Mouse (Mus musculus) lung, embryonic 14.5 days (tissue): ENCODE measurements around the gene Mettl16. TPM values are rescaled to one million over a fixed set of nuclear protein-coding genes. Genes with fewer than 3 reads are reported as not detected.

Experiments used
- ATAC-seq: fragments of 200-750 bp; cut with Nextera tagmentation; 2 replicates; pipeline ENCODE4 v1.8.0; 2017; ENCODE audit warnings: mild to moderate bottlenecking, moderate TSS enrichment, moderate library complexity; ENCODE audit not compliant: insufficient read depth
- DNase-seq: peaks from one replicate; pipeline ENCODE4 v3.0.0-alpha.2; 2015
- H3K27ac ChIP-seq: fragments of 300-500 bp; sonication (generic); 2 replicates; pipeline ENCODE4 v1.5.1; 2014; ENCODE audit warnings: low read depth, mild to moderate bottlenecking, moderate library complexity
- H3K27me3 ChIP-seq: fragments of 300-500 bp; sonication (generic); 2 replicates; pipeline ENCODE4 v1.6.1; 2014; ENCODE audit warnings: low read length, control low read depth; ENCODE audit not compliant: insufficient read depth
- H3K36me3 ChIP-seq: fragments of 300-500 bp; sonication (generic); 2 replicates; pipeline ENCODE4 v1.6.1; 2014; ENCODE audit warnings: control low read depth; ENCODE audit not compliant: insufficient read depth
- H3K4me1 ChIP-seq: fragments of 300-500 bp; sonication (generic); 2 replicates; pipeline ENCODE4 v1.6.1; 2014; ENCODE audit warnings: antibody characterized with exemption, control low read depth; ENCODE audit not compliant: insufficient read depth
- H3K4me2 ChIP-seq: fragments of 300-500 bp; sonication (generic); 2 replicates; pipeline ENCODE4 v1.6.1; 2014; ENCODE audit warnings: mild to moderate bottlenecking
- H3K4me3 ChIP-seq: fragments of 300-500 bp; sonication (generic); 2 replicates; pipeline ENCODE4 v1.5.1; 2014; ENCODE audit warnings: low read depth, low read length
- H3K9ac ChIP-seq: fragments of 300-500 bp; sonication (generic); 2 replicates; pipeline ENCODE4 v1.6.1; 2014
- H3K9me3 ChIP-seq: fragments of 300-500 bp; sonication (generic); 2 replicates; pipeline ENCODE4 v1.6.1; 2016; ENCODE audit warnings: low read depth, low read length, control low read depth
- CTCF ChIP-seq: IDR thresholded peaks from 2 replicates; pipeline ENCODE4 v1.5.1; 2016; ENCODE audit warnings: antibody characterized with exemption, low read depth
- WGBS: fragments of 180-500 bp; shearing (Covaris S2); extraction: QIAGEN DNeasy Blood & Tissue Kit; methylation state at CpG from one replicate; pipeline ENCODE4 v1.1.7; 2014; 5-methylcytosine and 5-hydroxymethylcytosine counted together
- polyA plus RNA-seq: library from polyadenylated mRNA; unstranded; fragments of >200 nt; fragmentation: Nextera tagmentation; extraction: Ambion mirVana; gene quantifications from 2 replicates; pipeline ENCODE4 v1.2.1, GENCODE M21; 2014

Gene Mettl16
- polyA plus RNA-seq, 1 experiment from 2014 or later = 39.8 TPM

- no peaks in the 10 kb centered on the region for H3K9me3 ChIP-seq
- no peak for ATAC-seq
- no peak for TF ChIP-seq CTCF
- no peaks in the 10 kb centered on the region for H3K4me1 ChIP-seq
- DNase-seq = no peak
- no peak overlapping the region for H3K4me2 ChIP-seq
- no peak overlapping the region for H3K27ac ChIP-seq
- H3K36me3 ChIP-seq = peaks cover 43% of the 10 kb centered on the region
- H3K4me3 ChIP-seq = no peak overlapping the region
- 41% methylated on average over 5 of the region's 5 CpGs for WGBS
- H3K27me3 ChIP-seq = no peaks in the 10 kb centered on the region
- no peak overlapping the region for H3K9ac ChIP-seq
These were observed 40.9 kb downstream of the Mettl16 start for GRCm38 (mm10) chr11:74811538-74811937.

DNA sequence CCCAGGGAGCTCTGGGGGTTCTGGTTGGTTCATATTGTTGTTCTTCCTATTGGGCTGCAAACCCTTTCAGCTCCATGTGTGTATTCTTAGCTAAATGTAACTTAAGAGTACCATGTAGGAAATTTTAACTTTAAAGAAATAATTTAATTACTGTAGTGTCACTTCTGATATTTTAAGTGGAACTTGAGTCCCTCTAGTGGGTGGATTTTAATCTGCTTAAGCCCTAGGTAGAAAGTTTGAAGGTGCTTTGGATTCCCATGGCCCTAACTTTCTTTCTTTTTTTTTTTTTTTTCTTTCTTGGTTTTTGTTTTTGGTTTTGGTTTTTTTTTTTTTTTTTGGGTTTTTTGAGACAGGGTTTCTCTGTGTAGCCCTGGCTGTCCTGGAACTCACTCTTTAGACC is 45.2 kb downstream of the Mettl16 start:
- DNase-seq = no peak

DNA sequence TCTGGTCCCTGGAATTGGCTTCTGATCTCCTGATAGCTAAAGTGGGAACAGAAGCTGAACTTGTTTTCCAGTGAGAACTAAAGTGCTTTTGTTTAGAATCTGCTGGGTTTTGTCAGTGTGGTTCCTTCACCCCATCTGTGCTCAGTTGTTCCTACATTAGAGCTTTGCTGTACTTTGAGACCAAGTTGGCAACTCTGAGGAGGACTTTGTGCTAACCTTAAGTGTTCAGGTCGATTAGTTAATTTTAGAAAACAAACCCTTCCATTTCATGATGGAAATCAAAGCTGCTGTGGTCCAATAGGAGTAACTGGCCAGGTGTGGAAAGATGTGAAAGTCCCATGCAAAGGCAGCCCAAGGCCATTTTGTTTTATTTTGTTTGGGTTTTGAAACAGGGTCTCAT is 50.3 kb downstream of the Mettl16 start:
- no peak overlapping the region for H3K4me2 ChIP-seq
- no peak overlapping the region for H3K4me3 ChIP-seq
- 52% methylated on average over 1 of the region's 1 CpGs for WGBS
- DNase-seq = no peak
- no peaks in the 10 kb centered on the region for H3K9me3 ChIP-seq
- no peak for ATAC-seq
- no peaks in the 10 kb centered on the region for H3K27me3 ChIP-seq
- H3K4me1 ChIP-seq = no peaks in the 10 kb centered on the region
- peaks cover 57% of the 10 kb centered on the region for H3K36me3 ChIP-seq
- no peak overlapping the region for H3K9ac ChIP-seq
- TF ChIP-seq CTCF = no peak
- no peak overlapping the region for H3K27ac ChIP-seq

More for the DNA sequence above, 45.2 kb downstream of the Mettl16 start:
- no peak overlapping the region for H3K4me2 ChIP-seq
- H3K9me3 ChIP-seq = no peaks in the 10 kb centered on the region
- H3K4me3 ChIP-seq = no peak overlapping the region
- no peak for ATAC-seq
- H3K4me1 ChIP-seq = no peaks in the 10 kb centered on the region
- TF ChIP-seq CTCF = no peak
- H3K36me3 ChIP-seq = peaks cover 48% of the 10 kb centered on the region
- H3K27ac ChIP-seq = no peak overlapping the region
- H3K27me3 ChIP-seq = no peaks in the 10 kb centered on the region
- no peak overlapping the region for H3K9ac ChIP-seq

DNA sequence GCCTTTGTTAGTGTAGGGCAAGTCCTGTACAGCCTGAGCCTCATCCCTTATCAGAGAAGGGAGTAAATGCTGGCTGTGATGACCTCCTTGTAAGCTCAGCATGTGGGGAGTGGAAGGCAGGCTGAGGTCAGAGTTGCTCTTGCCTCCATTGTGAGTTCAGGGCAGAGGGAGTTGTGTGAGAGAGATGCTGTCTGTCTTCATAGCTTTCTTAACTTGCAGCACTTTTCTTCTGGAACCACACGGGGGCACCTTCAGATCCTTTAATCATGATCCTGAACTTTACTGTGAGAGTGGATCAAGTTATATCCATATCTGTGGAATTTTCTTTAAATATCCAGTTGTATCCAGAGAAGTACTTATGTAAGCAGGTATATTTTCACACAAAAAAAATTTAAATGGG is 50.8 kb downstream of the Mettl16 start:
- no peaks in the 10 kb centered on the region for H3K9me3 ChIP-seq
- H3K36me3 ChIP-seq = peaks cover 53% of the 10 kb centered on the region
- DNase-seq (peak; percentile 65), ATAC-seq (no peak; the same call in 1 of the 2 replicates)
- no peak overlapping the region for H3K4me3 ChIP-seq
- no peak overlapping the region for H3K4me2 ChIP-seq
- no peak overlapping the region for H3K27ac ChIP-seq
- peak; percentile 51 for TF ChIP-seq CTCF
- no peak overlapping the region for H3K9ac ChIP-seq
- H3K4me1 ChIP-seq = no peaks in the 10 kb centered on the region
- WGBS = 21% methylated on average over 1 of the region's 1 CpGs
- no peaks in the 10 kb centered on the region for H3K27me3 ChIP-seq

GRCm38 (mm10) chr11:74822746-74823440 is 52.3 kb downstream of the Mettl16 start:
- Histone ChIP-seq H3K27ac (no peak overlapping the region), H3K9me3 (no peaks in the 10 kb centered on the region), H3K36me3 (peaks cover 39% of the 10 kb centered on the region), H3K27me3 (no peaks in the 10 kb centered on the region), H3K4me3 (no peak overlapping the region), H3K4me1 (no peaks in the 10 kb centered on the region), H3K9ac (no peak overlapping the region), H3K4me2 (no peak overlapping the region)
- ATAC-seq = no peak
- DNase-seq = no peak
- TF ChIP-seq CTCF = no peak
- 82% methylated on average over 7 of the region's 7 CpGs for WGBS

- DNase-seq (peak; percentile 28), ATAC-seq (no peak)
- Histone ChIP-seq H3K9me3 (no peaks in the 10 kb centered on the region), H3K4me3 (no peak overlapping the region), H3K4me2 (no peak overlapping the region), H3K4me1 (peaks cover 5% of the 10 kb centered on the region; the same call in 1 of the 2 replicates), H3K27ac (no peak overlapping the region), H3K9ac (no peak overlapping the region), H3K36me3 (peaks cover 18% of the 10 kb centered on the region; the same call in 1 of the 2 replicates), H3K27me3 (no peaks in the 10 kb centered on the region)
- TF ChIP-seq CTCF = no peak
- WGBS = 62% methylated on average over 7 of the region's 7 CpGs
These were observed 55.5 kb downstream of the Mettl16 start for GRCm38 (mm10) chr11:74826151-74826550.

- H3K4me2 ChIP-seq = no peak overlapping the region
- no peak overlapping the region for H3K4me3 ChIP-seq
- no peaks in the 10 kb centered on the region for H3K27me3 ChIP-seq
- no peak overlapping the region for H3K27ac ChIP-seq
- no peaks in the 10 kb centered on the region for H3K9me3 ChIP-seq
- peaks cover 15% of the 10 kb centered on the region; the same call in 1 of the 2 replicates for H3K36me3 ChIP-seq
- 78% methylated on average over 5 of the region's 5 CpGs for WGBS
- DNase-seq = no peak
- peaks cover 5% of the 10 kb centered on the region; the same call in 1 of the 2 replicates for H3K4me1 ChIP-seq
- no peak overlapping the region for H3K9ac ChIP-seq
- no peak for TF ChIP-seq CTCF
- ATAC-seq = no peak
These were observed 56.1 kb downstream of the Mettl16 start for GRCm38 (mm10) chr11:74826702-74827101.
